Mouse (Mus musculus) erythroblast, adult 5-6 weeks (primary cell): ENCODE measurements around the gene Rapgef4. TPM values are rescaled to one million over a fixed set of nuclear protein-coding genes. Genes with fewer than 3 reads are reported as not detected.

Experiments used
- ATAC-seq: replicated peaks from 2 replicates; pipeline ENCODE4 v1.8.0; 2016; ENCODE audit warnings: moderate number of reproducible peaks, mild to moderate bottlenecking, moderate TSS enrichment, inconsistent platforms; ENCODE audit not compliant: poor library complexity, low FRiP score, severe bottlenecking
- total RNA-seq, 2 experiments: library from RNA; stranded (forward) in 1 of 2; stranded (reverse) in 1 of 2; fragments of 150-400 nt in 1 of 2; fragments of 200-764, 138-1000 nt in 1 of 2; gene quantifications; 2 replicates each; pipeline versions ENCODE4 v1.2.3 to v1.2.4; 2015 to 2017; ENCODE audit warnings: low replicate concordance in 2 of 2

Gene Rapgef4
- total RNA-seq, 2 experiments from 2014 or later, result 4.8 TPM; not detected in 1

DNA sequence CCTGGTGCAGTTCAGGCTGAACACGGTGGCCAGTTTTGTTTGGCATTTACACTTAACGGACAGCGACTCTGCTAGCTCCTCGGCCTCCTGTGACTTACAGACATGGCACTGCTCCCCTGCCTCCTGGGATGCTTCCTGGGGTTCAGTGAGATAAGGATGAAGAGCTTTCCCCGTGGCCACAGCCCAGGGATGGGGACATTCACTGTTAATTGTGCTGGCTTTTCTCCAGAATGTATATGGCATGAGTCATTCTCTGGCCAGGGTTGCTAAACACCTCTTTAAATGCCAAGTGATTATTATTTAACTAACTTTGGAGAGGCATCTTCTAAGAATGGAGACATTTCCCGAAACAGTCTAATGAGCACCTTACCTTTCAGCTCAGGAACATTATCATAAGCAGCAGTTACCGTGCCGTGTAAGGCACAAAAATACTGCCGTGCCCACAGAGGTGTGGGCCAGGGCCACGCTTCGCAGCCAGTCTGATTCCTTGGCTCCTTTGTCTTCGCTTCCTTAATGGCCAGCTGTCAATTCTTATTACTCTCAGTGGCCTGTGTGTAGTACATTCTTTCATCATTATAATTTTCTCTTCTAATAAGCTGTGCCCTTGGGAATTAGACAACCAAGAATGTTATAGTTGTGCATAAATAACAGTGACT is 126.6 kb downstream of the Rapgef4 start:
- no peak for ATAC-seq

DNA sequence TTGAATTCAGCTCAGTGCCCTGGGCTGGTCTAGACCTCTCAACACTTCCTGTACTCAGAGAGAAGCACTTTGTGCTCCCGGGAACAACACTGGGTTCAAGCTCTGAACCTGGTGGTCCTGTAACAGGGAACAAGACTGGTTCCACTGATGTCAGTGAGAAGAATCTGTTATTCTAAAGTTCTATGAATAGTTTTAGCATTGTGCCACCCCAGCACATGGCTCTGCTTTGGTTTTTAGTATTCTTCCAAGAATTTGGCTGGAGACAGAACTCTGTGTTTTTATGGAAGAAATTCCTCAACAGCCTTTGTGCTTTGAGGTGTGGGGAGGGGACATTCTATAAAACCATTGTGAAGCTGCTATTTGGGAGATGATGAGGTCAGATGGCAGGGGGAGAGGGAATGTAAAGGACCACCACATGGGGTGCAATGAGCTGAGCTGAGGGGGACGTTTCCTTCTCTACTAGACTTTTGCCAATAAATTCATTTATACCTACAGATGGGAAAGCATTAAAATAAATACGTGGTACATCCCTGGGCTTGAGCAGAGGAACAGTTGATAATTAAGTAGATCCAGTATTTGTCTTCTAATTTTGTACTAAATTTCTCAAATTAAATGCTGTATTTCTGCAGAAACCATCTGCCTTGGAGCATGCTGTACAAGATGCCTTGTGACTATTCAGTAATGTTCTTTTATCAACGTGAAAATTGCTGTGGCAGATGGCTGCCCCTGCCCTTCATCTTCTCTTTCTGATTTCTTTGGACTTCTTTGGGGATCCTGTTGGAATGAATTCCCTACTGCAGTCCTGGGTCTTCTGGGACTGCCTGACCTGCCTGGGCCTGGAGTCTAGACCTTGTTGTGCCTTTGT is 127.6 kb downstream of the Rapgef4 start:
- no peak for ATAC-seq

DNA sequence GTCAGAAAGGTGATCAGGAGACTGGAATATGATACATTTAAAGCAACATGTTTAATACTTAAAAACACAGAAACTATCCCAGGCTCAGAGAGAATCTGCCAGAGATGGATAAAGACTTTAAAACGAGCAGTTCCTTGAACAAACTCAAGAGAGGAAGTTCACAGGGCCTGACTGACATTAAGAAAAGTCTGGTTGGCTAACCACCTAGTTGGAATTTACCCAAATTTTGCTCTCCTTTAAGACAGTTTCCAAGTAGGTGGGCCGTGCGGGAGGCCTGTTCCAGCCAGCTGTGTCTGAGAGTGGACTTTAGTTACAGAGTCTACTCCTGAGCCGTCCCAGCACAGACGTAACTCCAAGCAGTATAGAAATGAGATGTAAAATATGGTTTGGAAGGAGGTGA is 129.4 kb downstream of the Rapgef4 start:
- no peak for ATAC-seq

DNA sequence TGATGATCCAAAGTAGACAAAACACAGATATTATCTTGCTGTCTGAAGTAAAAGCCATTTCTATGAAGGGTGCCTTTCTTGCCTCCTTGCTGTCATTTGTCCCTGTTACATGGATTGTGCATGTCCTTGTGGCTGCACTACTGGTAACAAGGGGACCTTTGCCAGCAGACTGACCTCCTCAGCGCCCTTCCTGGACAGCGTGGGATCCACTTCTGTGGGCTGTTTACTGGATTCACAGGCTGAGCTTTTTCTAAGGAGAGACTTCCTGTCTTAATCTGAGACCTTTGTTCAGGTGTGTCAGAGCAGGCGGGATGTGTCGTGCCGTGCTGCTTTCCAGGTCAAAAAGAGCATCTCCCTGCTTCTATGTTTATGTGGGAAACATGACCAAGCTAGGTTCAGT is 132.7 kb downstream of the Rapgef4 start:
- ATAC-seq, result no peak

DNA sequence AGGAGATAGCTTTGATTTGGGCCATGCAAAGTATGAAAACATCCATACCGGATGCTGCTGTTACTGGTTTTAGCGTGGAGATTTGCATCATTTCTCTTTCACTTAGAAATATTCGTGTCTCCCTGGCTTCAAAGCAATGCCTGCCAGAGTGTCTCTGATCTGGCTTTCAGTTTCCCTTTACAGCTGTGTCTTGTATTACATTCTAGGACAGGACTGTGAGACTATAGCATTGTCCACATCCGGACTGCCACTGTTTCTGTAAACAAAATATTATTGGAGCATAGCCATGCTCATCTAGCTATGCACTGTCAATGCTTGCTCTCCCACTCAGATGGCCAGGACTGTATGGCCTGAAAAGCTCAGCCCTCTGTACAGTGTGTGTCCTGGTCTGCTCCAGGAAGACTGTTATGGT is 133.1 kb downstream of the Rapgef4 start:
- ATAC-seq, result no peak

DNA sequence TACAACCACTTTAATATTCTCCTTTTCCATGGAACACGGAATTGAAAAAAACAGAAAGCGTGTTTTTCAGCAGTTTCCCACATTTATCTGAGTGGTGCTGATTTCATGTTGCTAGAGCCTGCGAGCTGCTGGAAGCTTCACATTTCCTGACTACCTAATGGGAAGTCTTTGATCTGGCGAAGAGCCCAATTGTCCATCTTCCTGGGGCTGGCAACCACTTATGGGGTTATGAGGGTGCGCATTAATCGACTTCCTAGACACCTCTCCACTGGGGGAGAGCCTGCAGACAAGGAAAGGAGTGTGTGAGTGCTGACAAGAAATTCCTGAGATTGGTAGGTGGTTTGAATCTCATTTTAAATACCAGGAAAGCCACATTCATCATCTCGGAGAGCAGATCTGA is 135.1 kb downstream of the Rapgef4 start:
- ATAC-seq, result no peak

DNA sequence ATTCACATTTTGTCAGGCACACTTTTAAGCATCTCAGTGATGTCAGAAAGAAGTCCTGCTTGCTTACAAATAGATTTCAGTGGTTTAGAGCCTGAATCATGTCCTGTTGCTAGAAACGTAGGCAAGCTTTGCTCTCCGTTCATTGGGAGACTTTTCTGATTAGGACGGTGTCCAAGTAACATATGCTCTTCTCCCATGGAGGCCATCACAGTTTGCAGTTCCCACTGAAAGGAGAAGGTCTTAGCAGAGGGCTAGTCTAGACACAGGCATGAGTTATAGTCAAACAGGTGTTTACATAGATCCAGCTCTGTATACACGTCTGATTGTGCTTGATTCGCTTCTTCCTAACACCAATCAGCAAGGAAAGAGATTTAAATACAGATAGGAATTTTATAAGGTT is 135.7 kb downstream of the Rapgef4 start:
- ATAC-seq, result no peak

DNA sequence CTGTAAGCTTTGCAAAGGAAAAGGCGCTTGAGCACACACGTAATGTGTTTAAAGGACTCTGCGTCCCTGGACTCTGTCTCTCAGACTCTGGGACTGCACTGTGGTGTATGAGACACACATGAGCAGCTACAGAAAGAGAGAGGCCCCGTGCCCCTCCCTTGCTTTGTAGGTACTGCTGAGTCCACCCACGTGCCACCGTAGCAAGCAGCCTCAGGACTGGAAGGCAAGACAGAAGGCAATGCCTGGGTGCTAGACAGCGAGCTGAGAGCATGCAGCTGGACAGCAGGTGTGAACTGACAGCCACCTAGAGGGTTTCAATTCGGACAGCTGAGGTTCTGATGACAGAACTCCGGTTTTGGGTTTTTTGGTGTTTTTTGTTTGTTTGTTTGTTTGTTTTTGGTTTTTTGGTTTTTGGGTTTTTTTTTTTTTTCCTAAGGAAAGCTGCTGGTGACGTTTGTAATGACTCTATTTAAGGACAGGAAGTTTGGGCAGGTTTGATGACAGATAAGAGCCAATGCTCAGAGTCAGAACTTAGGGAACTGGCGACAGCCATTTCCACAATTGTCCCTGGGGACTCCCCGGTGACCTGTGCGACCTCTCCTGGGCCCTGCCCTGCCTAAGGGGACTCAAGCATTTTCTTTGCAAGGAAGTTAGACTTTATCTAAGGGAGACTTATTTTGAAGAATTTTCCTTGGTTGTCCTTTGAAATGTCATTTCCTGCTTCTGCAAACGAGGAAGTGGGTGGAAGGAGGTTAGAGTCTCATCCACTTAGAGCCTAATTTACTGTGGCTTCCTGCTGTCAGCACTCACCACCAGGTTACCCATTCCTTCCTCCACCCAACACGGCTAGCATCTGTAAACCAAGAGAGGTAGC is 136.3 kb downstream of the Rapgef4 start:
- no peak for ATAC-seq

DNA sequence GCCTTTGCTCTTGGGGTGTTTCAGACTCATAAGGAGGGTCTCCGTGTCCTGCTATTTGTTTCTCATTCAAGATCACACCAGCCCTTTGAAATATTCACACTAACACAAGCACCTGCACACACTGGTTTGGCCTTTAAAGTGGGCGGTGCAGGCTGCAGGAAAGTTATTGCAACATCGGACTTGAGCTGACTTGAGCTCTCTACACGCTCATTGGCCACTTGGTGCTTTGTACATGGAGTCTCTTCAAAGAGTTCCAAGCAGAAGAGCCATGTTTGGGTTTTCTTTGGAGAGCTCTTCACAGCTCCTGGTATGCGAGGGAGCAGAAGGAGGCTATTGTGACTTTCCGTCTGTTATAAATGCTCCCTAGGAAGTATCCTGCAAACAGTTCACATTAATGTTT is 139.2 kb downstream of the Rapgef4 start:
- no peak for ATAC-seq

DNA sequence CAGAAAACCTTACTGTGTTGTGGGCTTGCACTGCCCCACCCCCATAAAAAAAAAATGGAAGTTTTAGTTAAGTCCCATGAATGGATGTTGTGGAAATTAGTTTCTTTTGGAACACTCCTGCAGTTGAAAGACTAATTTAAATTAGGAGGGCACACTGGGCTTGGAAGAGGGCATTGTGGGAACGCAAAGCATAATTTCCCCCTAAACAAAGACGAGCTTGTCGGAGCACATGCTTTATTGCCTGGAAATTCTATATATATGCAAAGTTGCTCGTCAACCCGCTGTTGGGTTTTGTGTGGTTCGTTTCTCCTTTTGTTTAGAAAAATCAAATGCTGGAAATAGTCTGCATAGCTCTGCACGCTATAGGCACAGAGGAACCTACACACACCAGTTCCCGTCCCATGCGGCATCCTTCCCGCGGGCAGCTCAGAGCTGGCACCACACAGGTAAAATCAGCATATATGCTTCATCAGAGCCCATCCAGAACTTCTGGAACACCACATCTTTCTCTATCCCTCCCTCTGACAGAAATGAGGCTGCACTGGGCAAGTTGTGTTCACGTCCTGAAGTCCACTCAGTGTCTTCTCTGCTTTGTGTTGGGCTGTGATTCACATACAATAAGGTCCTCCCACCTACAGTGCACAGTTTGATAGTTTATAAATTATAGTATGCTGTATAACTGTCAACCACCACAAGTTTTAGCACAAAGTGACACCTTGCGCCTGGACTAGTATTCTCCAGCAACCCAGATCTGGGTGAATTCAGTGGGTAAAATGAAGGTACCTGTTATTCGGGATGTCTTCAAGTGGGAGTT is 141.6 kb downstream of the Rapgef4 start:
- no peak for ATAC-seq

DNA sequence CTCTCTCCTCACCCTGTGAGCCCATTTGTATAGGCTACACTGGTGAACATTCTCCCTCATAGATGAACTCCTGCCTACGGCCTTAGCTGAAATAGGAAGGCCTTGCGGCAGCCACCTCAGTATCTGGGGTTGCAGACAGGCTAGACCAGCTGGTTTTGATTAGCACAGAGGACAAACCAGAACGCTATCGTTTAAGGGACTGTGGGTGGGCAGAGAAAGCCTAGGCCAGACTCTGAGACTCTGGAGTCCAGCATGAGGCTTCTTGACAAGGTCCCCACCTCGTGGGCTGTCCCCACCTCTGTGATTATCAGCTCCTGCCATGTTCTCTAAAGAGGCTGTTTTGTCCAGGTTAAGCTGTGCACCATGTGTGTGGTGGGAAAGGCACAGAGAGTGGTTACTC is 142.8 kb downstream of the Rapgef4 start:
- no peak for ATAC-seq

DNA sequence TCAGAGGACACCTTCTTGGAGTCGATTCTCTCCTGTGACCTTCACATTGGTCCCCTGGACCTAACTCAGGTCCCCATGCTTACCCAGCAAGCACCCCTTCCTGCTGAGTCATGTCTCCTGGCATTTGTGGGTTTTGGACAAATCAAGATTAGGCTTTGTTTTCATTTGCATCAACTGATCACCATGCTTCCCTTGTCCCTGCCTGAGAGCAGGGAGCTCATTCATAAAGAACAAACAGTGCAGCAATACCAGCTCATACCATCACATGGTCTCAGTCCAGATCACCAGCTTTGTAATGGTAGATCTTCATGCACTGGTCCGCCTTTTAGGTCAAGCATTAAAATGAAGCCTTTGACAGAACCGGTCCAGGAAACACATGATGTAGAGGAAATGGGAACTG is 144.7 kb downstream of the Rapgef4 start:
- ATAC-seq, result no peak

DNA sequence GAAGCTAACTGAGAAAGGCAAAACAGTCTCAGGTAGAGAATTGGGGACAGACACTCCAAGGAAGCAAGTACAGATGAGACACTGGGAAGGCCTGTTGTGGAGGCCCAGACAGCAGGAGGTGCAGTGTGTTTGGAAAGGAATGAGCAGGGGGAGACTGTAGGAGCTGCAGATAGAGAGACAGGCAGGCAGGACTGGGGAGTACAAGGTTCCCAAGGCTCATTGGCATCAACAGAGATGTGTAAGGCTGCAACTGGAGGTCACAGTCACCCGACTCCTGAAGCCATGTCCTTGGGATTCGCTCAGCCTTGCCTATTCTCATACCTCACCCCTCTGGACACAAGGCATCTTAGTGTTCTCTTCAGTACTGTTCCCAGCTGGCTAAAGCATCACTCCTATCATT is 145.4 kb downstream of the Rapgef4 start:
- no peak for ATAC-seq

DNA sequence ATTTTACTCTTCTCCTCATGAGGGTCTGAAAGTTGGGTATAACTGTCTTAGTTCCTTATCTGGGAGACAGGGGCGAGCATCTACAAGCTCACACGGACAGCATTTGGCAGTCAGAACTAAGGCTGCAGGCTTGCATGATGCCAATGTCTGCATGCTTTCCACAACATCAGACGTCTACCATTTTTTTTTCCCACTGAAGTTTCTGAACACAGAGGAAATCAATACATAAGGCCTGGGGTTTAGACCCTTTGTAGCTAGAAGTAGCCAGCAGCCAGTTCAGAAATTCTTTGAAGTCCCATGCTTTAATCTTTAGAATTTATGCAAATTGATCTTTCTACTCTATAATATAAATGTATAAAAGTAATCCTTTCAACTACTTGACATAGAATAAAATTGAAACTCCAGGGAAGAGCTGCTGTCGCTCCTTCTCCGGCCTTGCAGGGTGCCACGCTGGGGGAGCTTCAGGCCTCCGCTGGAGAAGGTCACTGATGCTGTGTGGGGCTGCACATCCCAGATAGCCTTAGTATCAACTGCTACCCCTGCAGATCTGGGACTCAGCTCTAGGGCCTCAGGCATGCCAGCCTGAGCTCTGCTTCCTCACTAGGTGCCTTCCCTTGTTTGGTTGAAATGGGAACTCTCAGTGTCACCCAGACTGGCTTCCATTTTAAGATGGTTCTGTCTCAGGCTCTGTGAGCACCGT is 148.7 kb downstream of the Rapgef4 start:
- ATAC-seq, result no peak

DNA sequence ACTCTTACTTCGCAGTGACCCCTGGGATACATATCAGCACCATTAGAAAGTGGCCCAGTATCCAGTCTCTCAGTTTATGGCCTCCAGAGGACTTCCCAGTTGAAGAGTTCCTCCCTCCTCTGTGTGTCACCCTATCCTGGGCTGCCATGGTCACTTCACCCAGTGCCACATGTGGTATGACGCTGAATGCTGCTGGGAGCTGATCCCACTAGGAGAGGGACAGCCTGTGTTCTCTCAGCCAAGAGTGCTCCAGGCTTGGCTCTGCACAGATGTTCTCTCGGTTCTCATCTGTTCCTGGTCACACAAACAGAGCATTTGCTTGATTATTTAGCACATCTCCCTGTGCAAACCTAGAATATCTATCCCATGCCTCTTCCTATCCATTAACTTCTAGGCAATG is 151.2 kb downstream of the Rapgef4 start:
- ATAC-seq, result no peak

DNA sequence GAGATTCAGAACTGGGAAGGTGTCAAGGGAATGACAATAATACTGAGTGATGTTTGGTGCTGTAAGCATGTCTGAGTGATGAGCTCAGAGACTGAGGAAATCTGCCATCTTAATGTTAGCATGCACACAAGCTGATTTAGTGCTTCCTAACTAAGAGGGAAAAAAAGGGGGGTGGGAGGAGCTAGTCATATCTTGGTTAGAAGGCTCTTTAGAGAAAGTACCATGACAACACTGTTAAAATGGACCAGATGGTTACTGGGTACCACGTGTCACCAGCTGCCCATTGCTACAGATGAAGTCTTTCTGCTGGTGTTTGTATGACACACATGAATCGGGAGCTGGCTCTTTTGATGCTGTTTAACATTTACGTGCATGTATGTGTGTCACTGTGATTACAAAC is 155.0 kb downstream of the Rapgef4 start:
- ATAC-seq, result no peak

DNA sequence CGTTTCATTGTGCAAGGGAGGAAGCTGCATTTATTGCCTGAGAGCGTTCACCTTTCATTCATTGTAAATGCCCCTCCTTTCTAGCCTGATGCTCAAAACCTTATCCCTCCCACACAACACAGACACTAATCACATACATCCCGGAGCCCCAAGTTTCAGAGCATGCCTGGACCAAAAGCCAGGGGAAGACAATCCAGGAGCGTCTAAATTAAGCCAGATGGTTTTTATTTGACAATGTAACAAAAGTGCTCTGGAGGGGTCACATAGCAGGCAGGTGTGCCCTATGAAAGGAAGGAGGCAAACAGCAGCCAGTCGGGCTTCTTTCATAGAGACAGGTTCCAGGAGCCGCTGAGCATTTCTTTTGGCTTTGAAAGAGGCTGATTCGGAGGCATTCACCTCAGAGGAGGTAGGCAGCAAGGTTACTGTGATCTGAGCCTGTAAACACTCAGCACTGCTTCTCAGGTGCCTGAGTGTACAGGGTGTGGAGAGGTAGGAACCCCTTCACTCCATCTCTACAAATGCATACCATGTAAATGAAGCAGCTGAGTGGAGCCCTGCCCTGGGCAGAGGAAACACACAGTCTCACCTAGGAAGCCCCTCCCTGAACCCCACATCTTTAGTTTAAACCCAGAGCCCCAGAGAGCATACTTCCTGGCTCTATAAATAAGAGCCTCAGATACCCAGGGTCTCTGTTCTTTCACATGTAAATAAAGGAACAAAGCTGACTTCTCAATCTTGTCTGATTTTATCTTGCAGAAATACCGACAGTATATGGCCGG is 155.6 kb downstream of the Rapgef4 start:
- ATAC-seq, result no peak
